Mouse (Mus musculus): ENCODE measurements around the gene Cckbr.

Cckbr gene

DNA sequence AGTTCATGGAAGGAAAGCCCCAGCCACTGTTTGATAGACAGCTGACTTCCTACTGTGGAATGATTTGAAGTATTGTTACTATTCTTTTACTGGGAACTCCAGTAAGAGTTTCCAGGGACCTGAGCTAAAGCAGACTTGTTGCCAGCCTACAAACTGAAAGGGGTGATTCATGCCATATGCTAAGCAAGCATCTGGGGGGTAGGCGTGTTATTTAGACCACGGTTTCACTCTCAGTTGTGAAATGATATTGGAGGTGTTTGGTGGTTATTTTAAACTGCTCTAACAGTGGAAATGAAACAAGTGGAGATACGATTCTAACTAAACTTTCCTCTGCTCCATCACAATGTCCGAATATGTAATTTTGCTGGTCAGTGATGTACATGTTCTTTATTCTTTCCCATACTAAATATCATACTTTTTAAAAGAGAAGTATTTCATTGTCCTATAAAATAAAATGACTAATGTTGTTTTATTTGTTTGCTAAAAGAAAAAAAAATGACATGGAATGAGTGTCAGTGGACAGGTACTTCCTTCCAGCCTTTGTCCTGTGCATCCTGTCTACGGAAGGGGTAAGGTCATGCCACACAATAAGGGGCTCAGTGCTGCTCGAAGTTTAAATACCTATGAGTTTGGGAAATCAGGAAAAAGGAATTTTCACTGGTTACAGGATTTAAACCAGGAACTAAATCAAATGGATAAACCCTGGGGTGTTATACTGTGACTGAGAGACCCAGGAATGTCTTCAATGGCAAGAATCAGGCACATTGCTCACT lies 61.8 kb downstream of the Cckbr start:
- no peak for DNase-seq (ENCODE audit: low read depth in 2 of 2, low spot score in 2 of 2)

DNA sequence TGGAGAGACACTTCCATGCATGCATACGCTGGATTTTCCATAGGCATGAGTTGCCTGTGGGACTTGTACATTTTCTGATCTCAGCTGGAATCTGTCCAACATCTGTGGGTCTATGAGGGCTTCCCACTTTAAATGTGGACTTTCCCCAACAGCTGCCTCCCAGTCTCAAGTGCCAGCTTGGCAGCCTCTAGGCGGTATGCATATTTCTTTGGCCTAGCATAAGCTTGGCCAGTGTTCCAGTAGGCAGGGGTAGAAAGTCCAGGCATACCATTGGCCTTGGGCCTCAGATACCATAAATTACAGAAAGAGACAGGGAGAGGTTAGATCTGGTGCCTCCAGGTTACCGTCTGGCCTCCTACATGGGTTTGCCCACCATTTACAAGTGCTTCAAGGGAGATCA lies 72.3 kb downstream of the Cckbr start:
- DNase-seq (ENCODE audit: low read depth in 2 of 2, low spot score in 2 of 2): no peak

DNA sequence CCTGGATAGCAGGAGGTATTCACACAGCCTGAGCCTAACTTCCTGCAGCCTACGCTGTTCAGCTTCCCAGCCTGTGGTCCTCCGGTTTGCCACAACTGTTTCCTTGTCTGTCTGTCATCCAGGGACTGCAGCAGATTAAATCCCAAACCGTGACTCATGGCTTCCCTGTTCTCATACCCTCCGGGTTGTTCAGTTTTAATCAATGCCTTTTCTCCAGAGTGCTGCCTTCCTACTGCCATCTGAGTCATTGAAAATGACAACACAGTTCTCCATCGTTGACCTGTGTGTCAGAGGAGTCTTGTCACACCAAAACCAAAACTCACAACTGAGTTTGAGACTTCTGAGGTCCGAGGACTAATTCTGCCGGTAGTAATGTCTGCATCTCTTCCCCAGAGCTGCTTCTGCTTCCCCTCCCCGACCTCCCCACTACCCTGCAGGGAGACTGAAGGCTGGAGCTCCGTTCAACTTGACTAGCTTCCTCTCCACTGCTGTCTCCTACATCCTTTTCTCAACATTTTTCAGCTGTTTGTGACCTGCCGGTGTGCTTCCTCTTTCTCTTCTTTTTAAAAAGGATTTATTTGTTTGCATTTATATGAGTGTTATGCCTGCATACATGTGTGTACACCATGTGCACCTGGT lies 73.4 kb downstream of the Cckbr start:
- no peak for DNase-seq (ENCODE audit: low read depth in 2 of 2, low spot score in 2 of 2)

DNA sequence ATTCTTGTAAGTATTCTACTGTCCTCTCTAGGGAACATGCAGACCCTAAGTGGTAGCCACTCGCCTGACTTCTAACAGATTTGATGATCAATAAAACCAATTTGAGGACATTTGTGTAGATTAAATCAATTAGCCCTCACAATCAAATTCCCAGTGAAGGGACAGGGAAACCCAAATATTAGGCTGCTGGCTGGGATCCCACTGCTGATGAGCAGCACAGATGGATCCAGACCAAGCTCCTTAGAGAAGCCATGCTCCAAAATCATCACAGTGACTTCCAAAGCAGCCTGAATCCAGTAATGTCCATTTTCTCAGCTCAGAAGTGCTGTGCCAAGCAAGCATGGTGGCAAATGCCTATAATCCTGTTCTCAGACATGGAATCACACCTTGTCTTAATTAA lies 74.1 kb downstream of the Cckbr start:
- DNase-seq (ENCODE audit: low read depth in 2 of 2, low spot score in 2 of 2): no peak

DNA sequence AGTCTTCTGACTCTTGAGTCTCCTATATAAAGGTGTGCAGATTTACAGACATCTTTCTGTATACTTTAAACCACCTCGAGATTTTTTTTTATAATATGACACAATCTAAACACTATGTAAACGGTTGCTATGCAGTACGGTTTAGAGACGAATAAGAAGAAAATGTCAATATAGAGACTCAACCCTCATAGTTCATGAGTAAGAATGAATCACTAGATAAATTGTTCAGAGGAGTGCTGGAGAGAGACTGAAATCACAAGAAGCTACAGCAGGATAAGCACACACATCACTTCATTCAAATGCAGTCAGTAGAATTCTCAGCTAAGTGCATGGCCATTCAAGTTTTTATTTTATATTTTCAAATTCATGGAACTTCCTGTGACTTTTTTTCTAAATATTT lies 76.5 kb downstream of the Cckbr start:
- no peak for DNase-seq (ENCODE audit: low read depth in 2 of 2, low spot score in 2 of 2)

DNA sequence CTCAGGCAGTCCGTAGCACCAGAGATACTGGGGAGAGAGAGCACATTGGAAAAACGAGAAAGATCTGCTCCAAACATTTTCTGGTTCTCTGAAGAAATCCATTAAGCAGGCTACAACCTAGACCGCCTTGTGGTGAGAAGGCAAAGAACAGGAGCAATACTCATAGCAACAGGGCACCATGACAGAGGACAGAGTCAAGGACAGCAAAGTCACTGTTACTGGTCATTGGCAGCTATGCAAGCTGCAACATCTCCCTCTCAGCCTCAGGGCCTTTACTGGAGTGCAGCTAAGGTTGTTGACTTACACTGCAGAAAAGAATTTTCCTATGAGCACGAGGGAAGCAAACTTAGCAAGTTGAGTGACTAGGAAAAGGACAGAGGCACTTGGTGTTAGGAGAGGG lies 81.7 kb downstream of the Cckbr start:
- no peak for DNase-seq (ENCODE audit: low read depth in 2 of 2, low spot score in 2 of 2)

DNA sequence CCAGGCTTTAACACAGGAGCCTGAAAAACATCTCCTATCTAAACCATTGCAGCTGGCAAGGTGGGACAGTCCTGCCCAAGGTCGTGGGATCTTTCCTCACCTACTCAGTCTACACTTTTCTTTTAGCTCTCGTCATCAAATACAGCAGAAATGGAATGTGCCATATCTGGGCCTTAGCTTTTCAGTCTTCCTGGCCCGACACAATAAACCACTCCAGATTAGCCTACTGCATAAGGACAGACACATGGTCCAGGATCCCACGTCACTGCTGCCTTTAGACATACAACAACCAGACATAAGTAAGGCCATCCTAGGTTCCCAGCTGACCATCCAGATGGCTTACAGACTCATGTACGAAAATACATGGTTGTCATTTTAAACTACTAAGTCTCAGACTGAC lies 84.6 kb downstream of the Cckbr start:
- no peak for DNase-seq (ENCODE audit: low read depth in 2 of 2, low spot score in 2 of 2)

DNA sequence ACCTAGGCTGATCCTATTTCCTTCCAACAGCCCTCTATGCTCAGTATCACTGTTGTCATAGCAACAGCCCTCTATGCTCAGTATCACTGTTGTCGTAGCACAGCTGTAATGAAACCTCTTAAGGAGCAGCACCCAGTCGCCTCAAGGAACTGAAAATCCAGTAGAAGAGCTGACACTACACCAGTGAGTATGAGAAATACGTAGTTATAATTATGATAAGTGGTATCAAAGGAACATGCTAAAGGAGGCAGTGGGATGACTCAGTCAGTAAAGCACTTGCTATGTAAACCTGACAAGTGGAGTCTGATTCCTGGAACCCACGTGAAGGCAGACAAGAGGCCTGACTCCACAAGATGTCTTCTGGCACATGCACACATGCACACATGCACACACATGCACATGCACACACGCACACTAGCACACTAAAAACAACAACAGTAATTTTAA lies 88.3 kb downstream of the Cckbr start:
- no peak for DNase-seq (ENCODE audit: low read depth in 2 of 2, low spot score in 2 of 2)

DNA sequence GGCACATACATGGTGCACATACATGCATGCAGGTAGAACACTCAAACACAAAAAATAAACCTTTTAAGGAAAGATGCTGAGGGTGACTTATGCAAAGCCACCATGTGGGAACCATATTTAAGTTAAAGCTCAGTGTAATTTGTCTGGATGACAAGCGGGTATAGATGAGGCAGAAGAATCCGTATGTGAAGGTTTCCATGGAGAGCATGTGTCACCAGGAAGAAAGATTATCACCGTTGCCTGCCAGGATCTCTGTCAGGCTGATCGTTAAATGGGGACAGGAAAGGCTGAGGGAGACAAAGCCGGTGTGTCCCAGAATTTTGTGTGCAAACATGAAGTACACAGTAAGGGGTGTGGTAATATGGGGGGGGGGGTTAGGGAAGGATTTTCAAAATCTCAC lies 89.0 kb downstream of the Cckbr start:
- DNase-seq (ENCODE audit: low read depth in 2 of 2, low spot score in 2 of 2): no peak

DNA sequence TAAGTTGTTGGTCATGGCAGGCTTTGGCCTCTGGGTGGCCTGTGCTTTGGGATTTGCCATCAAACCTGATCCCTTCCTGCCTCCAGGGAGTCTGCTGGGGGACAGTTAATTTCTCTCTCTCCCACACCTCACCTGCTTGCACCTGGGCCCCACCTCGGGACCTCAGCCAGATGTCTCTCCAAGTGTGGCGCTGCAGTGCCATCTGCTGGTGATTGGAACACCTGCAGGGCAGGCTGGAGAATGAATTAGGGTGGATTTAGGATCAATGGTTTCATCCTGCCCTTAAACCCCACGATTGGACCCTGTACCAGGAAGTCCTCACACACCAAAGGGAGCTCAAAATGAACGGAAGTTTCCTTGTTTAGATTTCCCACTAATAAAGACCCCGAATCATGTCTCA lies 89.6 kb downstream of the Cckbr start:
- DNase-seq (ENCODE audit: low read depth in 2 of 2, low spot score in 2 of 2): peak; percentile 28 to 49

DNA sequence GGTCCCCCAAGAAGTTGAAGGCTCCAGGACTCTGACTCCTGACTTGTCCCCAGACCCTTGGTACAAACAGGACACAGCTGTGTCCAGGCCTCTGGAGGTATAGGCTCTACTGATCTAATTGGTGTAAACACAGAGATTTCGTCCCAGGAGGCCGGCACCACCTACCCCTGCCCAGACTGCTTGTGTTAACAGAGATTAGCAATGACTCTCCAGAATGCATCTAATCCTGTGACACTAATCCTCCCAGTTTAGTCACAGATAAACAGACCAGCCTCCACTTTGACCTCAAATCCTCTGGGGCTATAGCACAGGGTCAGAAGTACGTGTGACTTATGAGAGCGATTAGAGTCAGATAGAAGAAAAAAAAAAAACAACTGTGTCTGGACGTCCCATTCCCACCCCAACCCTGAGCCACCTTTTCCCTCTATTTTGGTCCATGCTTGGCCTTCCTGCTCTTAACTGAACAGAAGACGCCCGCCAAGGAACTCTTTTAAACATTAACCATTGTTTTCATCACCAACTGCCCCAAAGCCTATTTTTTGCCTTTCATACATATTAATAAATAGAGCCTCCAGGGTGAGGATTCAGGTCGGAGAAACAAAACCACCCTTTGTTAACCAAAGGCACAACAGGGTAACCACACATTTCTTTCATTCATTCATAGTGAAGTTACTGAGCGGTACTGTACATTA lies 91.3 kb downstream of the Cckbr start:
- DNase-seq (ENCODE audit: low read depth in 2 of 2, low spot score in 2 of 2): no peak

DNA sequence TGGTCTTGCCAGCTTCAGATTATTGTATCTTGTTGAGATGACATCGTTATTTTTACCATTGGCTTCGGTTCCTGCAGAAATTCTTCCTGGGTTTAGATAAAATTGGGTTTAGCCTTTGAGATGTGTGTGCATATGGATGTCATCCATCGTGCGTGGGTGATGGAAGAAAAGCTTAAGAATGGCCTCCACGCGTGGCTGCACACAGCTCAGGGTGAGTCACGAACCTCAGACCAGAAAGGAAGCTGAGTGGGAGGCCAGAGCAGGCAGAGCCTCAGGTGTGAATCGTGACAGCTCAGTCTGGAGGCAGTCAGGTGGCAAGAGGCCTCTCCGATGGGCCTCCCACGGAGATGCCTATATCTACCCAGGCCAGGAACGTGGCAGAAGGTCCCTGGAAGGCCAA lies 93.8 kb downstream of the Cckbr start:
- DNase-seq (ENCODE audit: low read depth in 2 of 2, low spot score in 2 of 2): no peak

DNA sequence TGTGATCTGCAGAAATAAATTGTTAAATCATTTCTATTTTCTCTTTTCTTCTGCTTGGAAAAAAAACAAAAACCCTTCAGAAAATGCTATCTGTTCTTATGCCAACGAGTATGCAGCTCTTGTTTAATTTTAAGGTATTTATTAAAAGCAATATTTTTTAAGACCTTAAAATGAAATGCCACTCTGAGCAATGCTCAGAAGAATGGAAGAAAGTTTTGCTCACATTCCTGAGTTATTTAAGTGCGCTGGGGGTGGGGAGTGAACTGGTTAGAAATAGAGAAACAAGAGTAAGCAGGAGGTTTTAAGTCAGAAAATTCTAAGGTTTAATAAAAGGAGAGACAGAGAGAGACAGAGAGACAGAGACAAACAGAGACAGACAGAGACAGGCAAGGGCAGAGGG lies 94.2 kb downstream of the Cckbr start:
- DNase-seq (ENCODE audit: low read depth in 2 of 2, low spot score in 2 of 2): no peak

DNA sequence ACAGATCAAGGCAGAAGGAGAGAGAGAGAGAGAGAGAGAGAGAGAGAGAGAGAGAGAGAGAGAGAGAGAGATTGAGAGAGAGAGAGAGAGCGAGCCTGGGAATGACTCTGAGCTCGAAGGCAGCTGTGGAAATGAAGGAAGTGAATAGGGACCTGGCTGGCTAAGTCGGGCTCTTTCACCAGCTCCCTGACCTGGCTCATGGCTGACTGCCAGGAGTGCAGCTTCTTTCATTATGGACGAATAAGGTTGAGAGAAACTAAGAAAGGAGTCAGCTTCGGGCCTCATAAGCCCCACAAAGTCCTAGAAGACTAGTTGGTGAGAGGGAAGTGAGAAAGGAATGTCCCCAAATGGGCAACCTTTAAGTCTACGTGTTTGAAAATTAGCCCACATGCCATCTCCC lies 94.7 kb downstream of the Cckbr start:
- DNase-seq (ENCODE audit: low read depth in 2 of 2, low spot score in 2 of 2): no peak

Measured in CD8-positive naive resting alpha-beta T cell, adult 2 months (primary cell).